Mouse (Mus musculus) myocyte (in vitro differentiated cells): Measurements from ENCODE around the gene Pdha1. TPM values are rescaled to one million over a fixed set of nuclear protein-coding genes. Genes with fewer than 3 reads are reported as not detected.

Source experiments
- H3K27me3 ChIP-seq: one replicate; pipeline ENCODE4 v1.6.1; 2011; ENCODE audit not compliant: control insufficient read depth, insufficient read depth, insufficient read length
- H3K36me3 ChIP-seq: one replicate; pipeline ENCODE4 v1.6.1; 2011; ENCODE audit not compliant: control insufficient read depth, insufficient read depth
- H3K4me2 ChIP-seq: one replicate; pipeline ENCODE4 v1.6.1; 2011; ENCODE audit warnings: low read depth, control low read depth
- H3K4me3 ChIP-seq: one replicate; pipeline ENCODE4 v1.5.1; 2011; ENCODE audit warnings: mild to moderate bottlenecking, control low read depth, moderate library complexity
- H3K79me2 ChIP-seq: one replicate; pipeline ENCODE4 v1.6.1; 2011; ENCODE audit not compliant: control insufficient read depth, insufficient read depth
- H3ac ChIP-seq: one replicate; pipeline ENCODE4 v1.6.1; 2011; ENCODE audit not compliant: control insufficient read depth, insufficient read length
- E2F4 ChIP-seq: IDR thresholded peaks from one replicate; pipeline ENCODE4 v1.6.1; 2011; ENCODE audit warnings: mild to moderate bottlenecking, control low read depth, moderate library complexity; ENCODE audit not compliant: insufficient read depth
- MAX ChIP-seq: IDR thresholded peaks from one replicate; pipeline ENCODE4 v1.6.1; 2011; ENCODE audit warnings: low read depth, mild to moderate bottlenecking, control low read depth
- MYOD1 ChIP-seq, 3 experiments: IDR thresholded peaks; one replicate each; pipeline ENCODE4 v1.6.1; 2011; ENCODE audit warnings: control low read depth in 2 of 3, low read depth in 2 of 3, mild to moderate bottlenecking in 2 of 3, moderate library complexity in 1 of 3; ENCODE audit not compliant: insufficient read length in 2 of 3, control insufficient read depth in 1 of 3
- POLR2AphosphoS2 ChIP-seq: IDR thresholded peaks from one replicate; pipeline ENCODE4 v1.6.1; 2011; ENCODE audit warnings: low read depth, control low read depth; ENCODE audit not compliant: insufficient read length
- REST ChIP-seq: IDR thresholded peaks from one replicate; pipeline ENCODE4 v1.6.1; 2011; ENCODE audit warnings: mild to moderate bottlenecking, control low read depth, moderate library complexity; ENCODE audit not compliant: insufficient read depth, insufficient read length
- SRF ChIP-seq: IDR thresholded peaks from one replicate; pipeline ENCODE4 v1.6.1; 2011; ENCODE audit warnings: low read depth; ENCODE audit not compliant: control insufficient read depth, insufficient read length
- TCF12 ChIP-seq: IDR thresholded peaks from one replicate; pipeline ENCODE4 v1.6.1; 2011; ENCODE audit warnings: mild to moderate bottlenecking, control low read depth; ENCODE audit not compliant: poor library complexity, insufficient read depth, severe bottlenecking
- USF1 ChIP-seq: IDR thresholded peaks from one replicate; pipeline ENCODE4 v1.6.1; 2011; ENCODE audit warnings: low read depth, mild to moderate bottlenecking, control low read depth, moderate library complexity
- polyA plus RNA-seq: library from polyadenylated mRNA; unstranded; fragments of >200 nt; fragmentation: generic; extraction: Trizol; gene quantifications from one replicate; pipeline ENCODE4 v1.2.1, GENCODE M21; 2012; ENCODE audit warnings: missing spikeins

The Pdha1 gene
- polyA plus RNA-seq, 1 experiment: 95.4 TPM

- Histone ChIP-seq H3K4me3 (no peak overlapping the region), H3K36me3 (no peaks in the 10 kb centered on the region), H3K4me2 (no peak overlapping the region), H3K27me3 (no peaks in the 10 kb centered on the region), H3K79me2 (no peaks in the 10 kb centered on the region), H3ac (no peak overlapping the region)
- no peak for TF ChIP-seq USF1
- no peak for TF ChIP-seq MAX
- TF ChIP-seq SRF: no peak
- no peak for TF ChIP-seq MYOD1 (IDR thresholded peaks at IDR 0.05; ENCODE audit: control insufficient read depth in 1 of 3, insufficient read length in 2 of 3, low read depth in 2 of 3)
- TF ChIP-seq POLR2AphosphoS2: no peak
- no peak for TF ChIP-seq E2F4
- no peak for TF ChIP-seq REST
- no peak for TF ChIP-seq TCF12
Observed at GRCm38 (mm10) chrX:160091973-160092372, 46.2 kb downstream of the Pdha1 start.

Other genes with a start within 250 kb of the Pdha1 start
- 0.01 TPM for gene Map3k15, start 150.0 kb downstream of the Pdha1 start, polyA plus RNA-seq